Mouse (Mus musculus): ENCODE results near the gene B4galt5. TPM values are rescaled to one million over a fixed set of nuclear protein-coding genes. Genes with fewer than 3 reads are reported as not detected.
"Not testable (repeated sequence)": the region's sequence is repeated elsewhere in the genome, so short reads cannot be mapped to it uniquely, and the experiment has no call there.

Gene B4galt5
- 53.5 and 59.4 TPM in 2 replicates for polyA plus RNA-seq (2012; rRNA removed)

- Histone ChIP-seq H3K27ac (ENCODE audit: insufficient read depth, low read length) (peak within 1 kb of the TSS; percentile 92), H3K27me3 (ENCODE audit: control insufficient read depth, insufficient read depth, low read length) (no peaks in the 10 kb centered on the region), H3K4me1 (ENCODE audit: control insufficient read depth, insufficient read depth, low read length) (peaks cover 7% of the 10 kb centered on the region), H3K4me3 (replicated peaks; ENCODE audit: insufficient read depth, low read depth, low read length) (peak within 1 kb of the TSS; percentile 88)
- TF ChIP-seq POLR2A (IDR thresholded peaks at IDR 0.05; ENCODE audit: borderline replicate concordance, insufficient read depth, low read length) (no peak), CTCF (IDR thresholded peaks at IDR 0.05; ENCODE audit: borderline replicate concordance, insufficient read depth, low read depth, low read length) (no peak)
- peak; percentile 62 to 72 for DNase-seq
- under 1% methylated on average over 108 of the region's 111 CpGs for WGBS
Observed at GRCm38 (mm10) chr2:167348376-167349282, at the start of gene B4galt5. TSS of gene B4galt5 (minus strand) at chr2:167349183.

GRCm38 (mm10) chr2:167396420-167396819, 47.4 kb upstream of the B4galt5 start:
- not testable (repeated sequence) for H3K4me3 ChIP-seq (replicated peaks; ENCODE audit: insufficient read depth, low read depth, low read length); DNase-seq; H3K27me3 ChIP-seq (ENCODE audit: control insufficient read depth, insufficient read depth, low read length); H3K27ac ChIP-seq (ENCODE audit: insufficient read depth, low read length); H3K4me1 ChIP-seq (ENCODE audit: control insufficient read depth, insufficient read depth, low read length)
- WGBS = 96% methylated on average over 9 of the region's 9 CpGs

- Histone ChIP-seq H3K4me3 (replicated peaks; ENCODE audit: insufficient read depth, low read depth, low read length) (no peak overlapping the region), H3K27ac (ENCODE audit: insufficient read depth, low read length) (no peak overlapping the region), H3K27me3 (ENCODE audit: control insufficient read depth, insufficient read depth, low read length) (no peaks in the 10 kb centered on the region), H3K4me1 (ENCODE audit: control insufficient read depth, insufficient read depth, low read length) (peaks cover 4% of the 10 kb centered on the region)
- TF ChIP-seq CTCF (IDR thresholded peaks at IDR 0.05; ENCODE audit: borderline replicate concordance, insufficient read depth, low read depth, low read length) = no peak
- no peak for TF ChIP-seq POLR2A (IDR thresholded peaks at IDR 0.05; ENCODE audit: borderline replicate concordance, insufficient read depth, low read length)
- 71% methylated on average over 7 of the region's 7 CpGs for WGBS
- DNase-seq = no peak
Observed at GRCm38 (mm10) chr2:167394426-167394825, 45.4 kb upstream of the B4galt5 start.

GRCm38 (mm10) chr2:167386998-167387397, 38.0 kb upstream of the B4galt5 start:
- Histone ChIP-seq H3K27me3 (ENCODE audit: control insufficient read depth, insufficient read depth, low read length) (no peaks in the 10 kb centered on the region), H3K4me1 (ENCODE audit: control insufficient read depth, insufficient read depth, low read length) (no peaks in the 10 kb centered on the region), H3K27ac (ENCODE audit: insufficient read depth, low read length) (no peak overlapping the region), H3K4me3 (replicated peaks; ENCODE audit: insufficient read depth, low read depth, low read length) (no peak overlapping the region)
- WGBS = 61% methylated on average over 6 of the region's 6 CpGs
- no peak for TF ChIP-seq POLR2A (IDR thresholded peaks at IDR 0.05; ENCODE audit: borderline replicate concordance, insufficient read depth, low read length)
- no peak for TF ChIP-seq CTCF (IDR thresholded peaks at IDR 0.05; ENCODE audit: borderline replicate concordance, insufficient read depth, low read depth, low read length)
- no peak for DNase-seq

GRCm38 (mm10) chr2:167386456-167386855, 37.5 kb upstream of the B4galt5 start:
- WGBS = 82% methylated on average over 4 of the region's 4 CpGs
- no peak overlapping the region for H3K4me3 ChIP-seq (replicated peaks; ENCODE audit: insufficient read depth, low read depth, low read length)
- H3K27me3 ChIP-seq (ENCODE audit: control insufficient read depth, insufficient read depth, low read length) = no peaks in the 10 kb centered on the region
- H3K4me1 ChIP-seq (ENCODE audit: control insufficient read depth, insufficient read depth, low read length) = no peaks in the 10 kb centered on the region
- DNase-seq = no peak
- H3K27ac ChIP-seq (ENCODE audit: insufficient read depth, low read length) = no peak overlapping the region
- TF ChIP-seq CTCF (IDR thresholded peaks at IDR 0.05; ENCODE audit: borderline replicate concordance, insufficient read depth, low read depth, low read length) (no peak), POLR2A (IDR thresholded peaks at IDR 0.05; ENCODE audit: borderline replicate concordance, insufficient read depth, low read length) (no peak)

GRCm38 (mm10) chr2:167383666-167384083, 34.7 kb upstream of the B4galt5 start:
- Histone ChIP-seq H3K27ac (ENCODE audit: insufficient read depth, low read length) (no peak overlapping the region), H3K27me3 (ENCODE audit: control insufficient read depth, insufficient read depth, low read length) (no peaks in the 10 kb centered on the region), H3K4me1 (ENCODE audit: control insufficient read depth, insufficient read depth, low read length) (no peaks in the 10 kb centered on the region), H3K4me3 (replicated peaks; ENCODE audit: insufficient read depth, low read depth, low read length) (no peak overlapping the region)
- 84% methylated on average over 13 of the region's 13 CpGs for WGBS
- DNase-seq = no peak
- TF ChIP-seq CTCF (IDR thresholded peaks at IDR 0.05; ENCODE audit: borderline replicate concordance, insufficient read depth, low read depth, low read length) (no peak), POLR2A (IDR thresholded peaks at IDR 0.05; ENCODE audit: borderline replicate concordance, insufficient read depth, low read length) (no peak)

GRCm38 (mm10) chr2:167382389-167382788, 33.4 kb upstream of the B4galt5 start:
- 94% methylated on average over 7 of the region's 7 CpGs for WGBS
- no peak for DNase-seq
- Histone ChIP-seq H3K27me3 (ENCODE audit: control insufficient read depth, insufficient read depth, low read length) (no peaks in the 10 kb centered on the region), H3K27ac (ENCODE audit: insufficient read depth, low read length) (no peak overlapping the region), H3K4me1 (ENCODE audit: control insufficient read depth, insufficient read depth, low read length) (no peaks in the 10 kb centered on the region), H3K4me3 (replicated peaks; ENCODE audit: insufficient read depth, low read depth, low read length) (no peak overlapping the region)
- TF ChIP-seq POLR2A (IDR thresholded peaks at IDR 0.05; ENCODE audit: borderline replicate concordance, insufficient read depth, low read length) (no peak), CTCF (IDR thresholded peaks at IDR 0.05; ENCODE audit: borderline replicate concordance, insufficient read depth, low read depth, low read length) (no peak)

- TF ChIP-seq CTCF (IDR thresholded peaks at IDR 0.05; ENCODE audit: borderline replicate concordance, insufficient read depth, low read depth, low read length) = no peak
- no peak for TF ChIP-seq POLR2A (IDR thresholded peaks at IDR 0.05; ENCODE audit: borderline replicate concordance, insufficient read depth, low read length)
- DNase-seq = no peak
- Histone ChIP-seq H3K27me3 (ENCODE audit: control insufficient read depth, insufficient read depth, low read length) (no peaks in the 10 kb centered on the region), H3K4me1 (ENCODE audit: control insufficient read depth, insufficient read depth, low read length) (no peaks in the 10 kb centered on the region), H3K27ac (ENCODE audit: insufficient read depth, low read length) (no peak overlapping the region), H3K4me3 (replicated peaks; ENCODE audit: insufficient read depth, low read depth, low read length) (no peak overlapping the region)
- 81% methylated on average over 7 of the region's 7 CpGs for WGBS
Observed at GRCm38 (mm10) chr2:167381596-167381995, 32.6 kb upstream of the B4galt5 start.
